Comparison of ENCODE assay signal across 16 mouse cellular contexts in genomic region chr1:160334791-160335190, GRCm38 (mm10).
"Had no signal": no experiment of that assay in that cellular context is flagged by ENCODE, and none has a peak within 500 bp of the region (broad histone marks: within the 10 kb centered on the region; RNA-seq: fewer than 3 reads in every experiment).

No protein-coding gene starts in this region.

- DNase-seq: kidney, adult 11 months; kidney, postnatal 14 days; kidney, postnatal 4 days; layer of hippocampus, adult 9-11 months; layer of hippocampus, postnatal 36 days; liver, embryonic 13.5 days; lung, adult 2 months; lung, postnatal 14 days; lung, postnatal 4 days; midbrain, embryonic 14.5 days; thymus, adult 2 months; thymus, postnatal 14 days; thymus, postnatal 4 days had no signal

- H3K27ac ChIP-seq: intestine, embryonic 15.5 days; left cerebral cortex, adult 2 months; liver, embryonic 13.5 days; neural tube, embryonic 13.5 days had no signal

- H3K4me3 ChIP-seq: intestine, embryonic 15.5 days; left cerebral cortex, adult 2 months; liver, embryonic 13.5 days; neural tube, embryonic 13.5 days had no signal
